Mouse (Mus musculus) kidney, embryonic 16.5 days (tissue): Measurements from ENCODE around the gene Tlx1. TPM values are rescaled to one million over a fixed set of nuclear protein-coding genes. Genes with fewer than 3 reads are reported as not detected.

Experiments
- ATAC-seq: fragments of 200-750 bp; cut with Nextera tagmentation; 2 replicates; pipeline ENCODE4 v1.8.0; 2017; ENCODE audit warnings: moderate TSS enrichment; ENCODE audit not compliant: low FRiP score, low TSS enrichment
- H3K27ac ChIP-seq: fragments of 300-500 bp; sonication (generic); 2 replicates; pipeline ENCODE4 v1.5.1; 2014; ENCODE audit warnings: low read length
- H3K27me3 ChIP-seq: fragments of 300-500 bp; sonication (generic); 2 replicates; pipeline ENCODE4 v1.6.1; 2014; ENCODE audit warnings: low read length, control low read depth, mixed read lengths; ENCODE audit not compliant: insufficient read depth
- H3K36me3 ChIP-seq: fragments of 300-500 bp; sonication (generic); 2 replicates; pipeline ENCODE4 v1.6.1; 2014; ENCODE audit warnings: low read length, control low read depth, mixed read lengths; ENCODE audit not compliant: insufficient read depth
- H3K4me1 ChIP-seq: fragments of 300-500 bp; sonication (generic); 2 replicates; pipeline ENCODE4 v1.6.1; 2014; ENCODE audit warnings: low read length, control low read depth, mixed read lengths; ENCODE audit not compliant: insufficient read depth
- H3K4me2 ChIP-seq: fragments of 300-500 bp; sonication (generic); replicated peaks from 2 replicates; pipeline ENCODE4 v1.6.1; 2014; ENCODE audit warnings: low read depth, low read length
- H3K4me3 ChIP-seq: fragments of 300-500 bp; sonication (generic); 2 replicates; pipeline ENCODE4 v1.5.1; 2014; ENCODE audit warnings: mild to moderate bottlenecking, low read length
- H3K9ac ChIP-seq: fragments of 300-500 bp; sonication (generic); replicated peaks from 2 replicates; pipeline ENCODE4 v1.6.1; 2014; ENCODE audit warnings: low read length
- H3K9me3 ChIP-seq: fragments of 300-500 bp; sonication (generic); 2 replicates; pipeline ENCODE4 v1.6.1; 2016; ENCODE audit warnings: low read length, control low read depth
- WGBS: fragments of 180-500 bp; shearing (Covaris S2); extraction: QIAGEN DNeasy Blood & Tissue Kit; methylation state at CpG from one replicate; pipeline ENCODE4 v1.1.7; 2014; 5-methylcytosine and 5-hydroxymethylcytosine counted together
- polyA plus RNA-seq: library from polyadenylated mRNA; unstranded; fragments of >200 nt; fragmentation: Nextera tagmentation; extraction: Ambion mirVana; gene quantifications from 2 replicates; pipeline ENCODE4 v1.2.1, GENCODE M21; 2015

Tlx1 gene
- polyA plus RNA-seq = not detected in 2 replicates

DNA sequence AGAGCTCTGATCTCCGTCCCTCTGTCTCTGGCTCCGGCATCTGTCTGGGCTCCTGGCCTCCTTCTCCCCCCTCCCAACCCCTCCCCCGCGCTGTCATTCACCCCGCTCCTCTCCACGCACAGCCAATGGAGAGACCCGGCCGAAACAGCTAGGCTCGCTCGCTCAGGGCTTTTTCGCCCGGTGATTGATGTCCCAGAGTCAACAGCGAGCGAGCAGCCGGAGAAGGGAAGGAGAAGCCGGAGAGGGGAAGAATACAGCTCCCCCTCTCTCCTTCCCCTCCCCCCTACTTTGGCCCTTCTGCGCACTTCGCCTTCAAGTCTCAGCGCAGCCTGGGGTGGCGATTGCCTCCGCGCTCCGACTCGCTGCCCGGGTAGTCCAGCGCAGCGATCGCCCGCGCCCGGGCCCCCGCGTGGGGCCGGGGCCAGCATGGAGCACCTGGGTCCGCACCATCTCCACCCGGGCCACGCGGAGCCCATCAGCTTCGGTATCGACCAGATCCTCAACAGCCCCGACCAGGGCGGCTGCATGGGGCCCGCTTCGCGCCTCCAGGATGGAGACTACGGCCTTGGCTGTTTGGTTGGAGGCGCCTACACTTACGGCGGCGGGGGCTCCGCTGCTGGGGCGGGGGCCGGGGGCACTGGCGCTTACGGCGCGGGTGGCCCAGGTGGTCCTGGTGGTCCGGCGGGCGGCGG lies at the start of gene Tlx1:
Gene Tlx1, plus strand, starts transcription at position 191 of the 692 bp plus-strand sequence.
- Histone ChIP-seq H3K9me3 (no peaks in the 10 kb centered on the region), H3K4me2 (peak within 1 kb of the TSS; percentile 45), H3K9ac (no peak within 1 kb of the TSS), H3K4me3 (peak within 1 kb of the TSS; percentile 27), H3K36me3 (no peaks in the 10 kb centered on the region), H3K4me1 (peaks cover 6% of the 10 kb centered on the region), H3K27ac (no peak within 1 kb of the TSS), H3K27me3 (peaks cover 99% of the 10 kb centered on the region)
- ATAC-seq = no peak
- under 1% methylated on average over 54 of the region's 61 CpGs for WGBS

DNA sequence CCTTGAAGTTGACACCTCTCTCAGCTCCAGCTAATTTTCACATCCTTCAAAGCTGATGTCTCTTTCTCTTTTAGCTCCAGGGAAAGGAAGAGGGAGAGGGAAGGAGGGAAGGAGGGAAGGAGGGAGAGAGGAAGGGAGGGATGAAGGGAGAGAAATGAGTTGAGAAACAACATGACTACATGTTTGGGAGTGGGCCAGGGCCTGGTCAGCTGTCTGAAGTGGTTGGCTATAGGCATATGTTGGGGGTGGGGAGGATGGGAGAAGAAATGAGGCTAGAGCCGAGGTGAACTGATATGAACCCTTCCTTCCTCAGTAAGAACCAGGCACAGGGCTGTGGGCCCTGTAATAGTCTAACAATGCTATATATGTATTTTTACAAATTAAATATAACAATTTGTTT lies 44.9 kb upstream of the Tlx1 start:
- no peak overlapping the region for H3K4me2 ChIP-seq
- 39% methylated on average over 1 of the region's 1 CpGs for WGBS

GRCm38 (mm10) chr19:45106689-45107088 lies 43.8 kb upstream of the Tlx1 start:
- Histone ChIP-seq H3K4me3 (no peak overlapping the region), H3K4me1 (0 out of 2 replicates have a peak, but pooled peaks cover 3% of the 10 kb centered on the region), H3K9ac (no peak overlapping the region), H3K27ac (no peak overlapping the region), H3K4me2 (no peak overlapping the region), H3K9me3 (no peaks in the 10 kb centered on the region), H3K27me3 (peaks cover 78% of the 10 kb centered on the region), H3K36me3 (no peaks in the 10 kb centered on the region)
- WGBS = 38% methylated on average over 6 of the region's 6 CpGs
- no peak for ATAC-seq

More for the DNA sequence above, 44.9 kb upstream of the Tlx1 start:
- Histone ChIP-seq H3K27ac (no peak overlapping the region), H3K4me3 (no peak overlapping the region), H3K9me3 (no peaks in the 10 kb centered on the region), H3K27me3 (peaks cover 79% of the 10 kb centered on the region), H3K4me1 (0 out of 2 replicates have a peak, but pooled peaks cover 3% of the 10 kb centered on the region), H3K9ac (no peak overlapping the region), H3K36me3 (no peaks in the 10 kb centered on the region)
- no peak for ATAC-seq

GRCm38 (mm10) chr19:45110681-45111080 lies 39.8 kb upstream of the Tlx1 start:
- H3K27me3 ChIP-seq = peaks cover 45% of the 10 kb centered on the region
- no peak overlapping the region for H3K27ac ChIP-seq
- H3K4me3 ChIP-seq = no peak overlapping the region
- no peaks in the 10 kb centered on the region for H3K9me3 ChIP-seq
- no peaks in the 10 kb centered on the region for H3K36me3 ChIP-seq
- no peak overlapping the region for H3K4me2 ChIP-seq
- WGBS = 74% methylated on average over 8 of the region's 8 CpGs
- no peak overlapping the region for H3K9ac ChIP-seq
- no peak for ATAC-seq
- H3K4me1 ChIP-seq = peaks cover 16% of the 10 kb centered on the region

DNA sequence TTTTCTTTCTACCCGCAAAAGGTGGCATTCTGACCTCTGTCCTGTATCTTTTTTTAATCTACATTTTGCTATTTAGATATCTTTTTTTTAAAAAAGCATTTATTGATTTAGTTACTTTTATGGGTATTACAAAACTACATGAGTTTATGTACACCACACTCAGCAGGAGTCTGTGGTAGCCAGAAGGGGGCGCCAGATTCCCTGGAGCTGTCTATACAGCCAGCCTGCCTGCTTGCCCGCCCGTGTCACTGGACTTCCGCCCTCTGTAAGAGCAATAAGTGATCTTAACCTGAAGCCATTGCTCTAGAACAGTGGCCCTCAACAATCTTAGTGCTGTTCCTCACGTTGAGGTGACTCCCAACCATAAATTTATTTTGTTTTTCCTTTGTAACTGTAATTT lies 38.0 kb upstream of the Tlx1 start:
- no peak for ATAC-seq
- Histone ChIP-seq H3K27ac (no peak overlapping the region), H3K9ac (no peak overlapping the region), H3K9me3 (no peaks in the 10 kb centered on the region), H3K36me3 (no peaks in the 10 kb centered on the region), H3K4me1 (peaks cover 16% of the 10 kb centered on the region), H3K4me3 (no peak overlapping the region), H3K27me3 (peaks cover 47% of the 10 kb centered on the region), H3K4me2 (no peak overlapping the region)
- WGBS = 79% methylated on average over 6 of the region's 6 CpGs

DNA sequence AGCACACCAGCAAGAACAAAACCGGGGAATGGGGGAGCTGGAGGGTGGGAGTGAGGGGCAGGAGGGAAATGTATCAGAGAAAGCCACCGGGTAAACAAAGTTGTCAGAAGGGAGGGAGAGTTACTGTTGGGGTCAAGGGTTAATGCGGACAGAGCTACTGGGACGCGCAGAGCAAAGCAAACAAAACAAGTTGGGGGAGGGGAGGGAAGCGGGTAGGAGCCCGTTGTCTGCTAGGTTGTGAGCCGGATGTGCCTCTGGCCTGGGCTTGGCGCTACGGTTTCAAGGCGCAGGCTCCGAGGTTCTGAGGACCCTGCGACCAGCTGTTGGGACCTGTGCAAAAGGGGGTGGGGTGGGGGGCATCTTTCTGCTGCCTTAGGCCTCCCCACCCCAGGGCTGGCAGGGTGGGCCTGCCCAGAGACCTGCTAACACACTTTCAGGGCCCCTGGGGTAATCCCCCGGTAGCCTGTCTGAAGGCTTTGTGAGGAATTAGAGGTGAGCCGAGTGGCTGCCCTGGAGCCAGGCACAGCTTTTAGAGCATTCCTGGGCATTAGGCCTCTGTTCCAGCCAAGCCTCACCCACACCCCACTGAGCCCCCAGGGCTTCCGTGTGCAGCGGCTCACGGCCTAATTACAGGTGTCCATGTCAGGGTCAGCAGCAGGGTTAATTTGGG lies 36.6 kb upstream of the Tlx1 start:
- H3K4me2 ChIP-seq = peak overlapping the region; percentile 31
- H3K9me3 ChIP-seq = no peaks in the 10 kb centered on the region
- peak overlapping the region; percentile 37; the same call in 1 of the 2 replicates for H3K9ac ChIP-seq
- no peaks in the 10 kb centered on the region for H3K36me3 ChIP-seq
- H3K4me3 ChIP-seq = no peak overlapping the region
- H3K27me3 ChIP-seq = peaks cover 50% of the 10 kb centered on the region
- peaks cover 16% of the 10 kb centered on the region for H3K4me1 ChIP-seq
- no peak overlapping the region for H3K27ac ChIP-seq
- peak; percentile 57 for ATAC-seq
- WGBS = 3% methylated on average over 18 of the region's 18 CpGs

DNA sequence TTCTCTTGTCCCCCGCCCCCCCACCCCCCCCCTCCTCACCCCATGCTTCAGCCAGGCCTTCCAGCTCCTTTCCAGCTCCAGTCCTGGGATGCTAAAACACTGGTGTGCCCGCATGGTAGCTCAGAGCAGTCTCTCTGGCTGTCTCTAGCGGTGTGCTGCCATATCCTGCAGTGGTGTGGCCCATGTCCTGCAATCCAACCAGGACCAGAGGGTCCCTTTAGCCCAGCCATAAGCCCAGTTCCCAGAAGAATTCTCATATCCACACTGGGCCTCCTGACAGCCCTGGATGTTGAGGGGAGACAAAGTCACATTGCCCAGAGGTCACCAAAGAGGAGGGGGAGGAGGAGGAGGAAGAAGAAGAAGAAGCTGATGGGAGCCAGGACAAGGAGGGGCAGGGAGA lies 35.7 kb upstream of the Tlx1 start:
- Histone ChIP-seq H3K4me3 (no peak overlapping the region), H3K4me2 (no peak overlapping the region), H3K4me1 (peaks cover 16% of the 10 kb centered on the region), H3K9me3 (no peaks in the 10 kb centered on the region), H3K27ac (no peak overlapping the region), H3K36me3 (no peaks in the 10 kb centered on the region), H3K27me3 (peaks cover 54% of the 10 kb centered on the region), H3K9ac (no peak overlapping the region)
- WGBS = 48% methylated on average over 2 of the region's 3 CpGs
- no peak for ATAC-seq

- Histone ChIP-seq H3K9me3 (no peaks in the 10 kb centered on the region), H3K27me3 (peaks cover 60% of the 10 kb centered on the region), H3K4me1 (peaks cover 16% of the 10 kb centered on the region), H3K4me3 (no peak overlapping the region), H3K27ac (no peak overlapping the region), H3K36me3 (no peaks in the 10 kb centered on the region), H3K4me2 (no peak overlapping the region), H3K9ac (no peak overlapping the region)
- ATAC-seq = no peak
- WGBS = 67% methylated on average over 1 of the region's 1 CpGs
Observed at GRCm38 (mm10) chr19:45116798-45117197, 33.7 kb upstream of the Tlx1 start.

- Histone ChIP-seq H3K27me3 (peaks cover 86% of the 10 kb centered on the region), H3K4me2 (no peak overlapping the region), H3K36me3 (no peaks in the 10 kb centered on the region), H3K4me3 (no peak overlapping the region), H3K4me1 (no peaks in the 10 kb centered on the region), H3K27ac (no peak overlapping the region), H3K9ac (no peak overlapping the region), H3K9me3 (no peaks in the 10 kb centered on the region)
- 12% methylated on average over 14 of the region's 14 CpGs for WGBS
- peak; percentile 49; the same call in 1 of the 2 replicates for ATAC-seq
Observed at GRCm38 (mm10) chr19:45131966-45132628, 18.4 kb upstream of the Tlx1 start.
